Mouse (Mus musculus): ENCODE measurements around the gene Bst2.

GRCm38 (mm10) chr8:71487691-71488445 is 49.4 kb downstream of the Bst2 start, which contains the start of gene Gtpbp3:
- TF ChIP-seq POLR2A (IDR thresholded peaks at IDR 0.05; ENCODE audit: low read depth, low read length): peak; percentile 29
- no peak for TF ChIP-seq CTCF (IDR thresholded peaks at IDR 0.05; ENCODE audit: extremely low read depth, insufficient read depth, insufficient read length, insufficient replicate concordance)

Data from spleen, adult 2 months (tissue).